Mouse (Mus musculus): ENCODE measurements around the gene Nrxn3.

DNA sequence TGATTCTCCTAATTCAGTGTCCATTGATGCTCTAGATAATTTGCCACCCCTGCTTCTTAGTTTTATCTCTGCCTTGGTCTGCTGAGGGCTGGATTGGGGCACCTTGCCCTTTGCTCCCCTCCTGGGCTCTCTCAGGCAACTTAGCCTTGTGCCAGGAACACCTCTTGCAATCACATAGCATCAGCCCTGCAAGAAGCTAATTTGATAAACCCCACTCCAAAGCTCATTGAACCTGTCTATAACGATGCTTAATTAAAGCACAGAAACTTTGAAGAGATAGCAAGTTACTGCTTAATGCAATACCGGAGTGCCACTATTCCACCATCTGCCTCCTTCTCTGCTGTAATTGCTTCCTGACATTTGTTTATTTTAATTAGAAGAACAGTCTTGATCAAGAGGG lies 42.1 kb downstream of the Nrxn3 start:
- TF ChIP-seq POLR2A (IDR thresholded peaks at IDR 0.05; ENCODE audit: control insufficient read depth, extremely low read depth, insufficient read depth, low read length, poor library complexity) = no peak
- TF ChIP-seq CTCF (IDR thresholded peaks at IDR 0.05; ENCODE audit: borderline replicate concordance, control insufficient read depth, extremely low read depth, insufficient read depth, low read length, poor library complexity) = no peak

Measured in thymus, adult 2 months (tissue).